Mouse (Mus musculus): ENCODE measurements around the gene Tmem207. TPM values are rescaled to one million over a fixed set of nuclear protein-coding genes. Genes with fewer than 3 reads are reported as not detected.

The Tmem207 gene
- polyA plus RNA-seq (2015; fragmentation: Nextera tagmentation; extraction: Ambion mirVana): not detected in 2 replicates

- ATAC-seq (ENCODE audit: low FRiP score, low TSS enrichment): no peak
- WGBS: 92% methylated on average over 4 of the region's 4 CpGs
Measured at GRCm38 (mm10) chr16:26526669-26527068, at the start of gene Tmem207. Gene Tmem207, minus strand, starts transcription at chr16:26526769.

GRCm38 (mm10) chr16:26574173-26574572 lies 47.6 kb upstream of the Tmem207 start:
- whole genome bisulfite sequencing: 86% methylated on average over 5 of the region's 5 CpGs

More at GRCm38 (mm10) chr16:26526669-26527068, at the start of gene Tmem207:
- Histone ChIP-seq H3K4me1 (replicated peaks; ENCODE audit: control insufficient read depth, insufficient read depth) (no peaks in the 10 kb centered on the region), H3K9me3 (ENCODE audit: control insufficient read depth, low read length) (no peaks in the 10 kb centered on the region), H3K27ac (replicated peaks) (no peak within 1 kb of the TSS), H3K36me3 (ENCODE audit: control insufficient read depth, insufficient read depth, low read length) (no peaks in the 10 kb centered on the region), H3K4me3 (ENCODE audit: low read depth, low read length) (no peak within 1 kb of the TSS), H3K4me2 (replicated peaks; ENCODE audit: low read depth) (no peak within 1 kb of the TSS), H3K9ac (ENCODE audit: low read length) (no peak within 1 kb of the TSS), H3K27me3 (ENCODE audit: control insufficient read depth, insufficient read depth, low read length) (no peaks in the 10 kb centered on the region)
- no peak for DNase-seq (ENCODE audit: low spot score)
- TF ChIP-seq EP300 (optimal IDR thresholded peaks at IDR 0.05): no peak

GRCm38 (mm10) chr16:26571836-26572235 lies 45.3 kb upstream of the Tmem207 start:
- no peak overlapping the region for H3K27ac ChIP-seq (replicated peaks)
- H3K9me3 ChIP-seq (ENCODE audit: control insufficient read depth, low read length): no peaks in the 10 kb centered on the region
- no peak overlapping the region for H3K4me3 ChIP-seq (ENCODE audit: low read depth, low read length)
- 68% methylated on average over 2 of the region's 2 CpGs for WGBS
- no peaks in the 10 kb centered on the region for H3K27me3 ChIP-seq (ENCODE audit: control insufficient read depth, insufficient read depth, low read length)
- TF ChIP-seq EP300 (optimal IDR thresholded peaks at IDR 0.05) (no peak), CTCF (IDR thresholded peaks at IDR 0.05; ENCODE audit: low read depth) (no peak)
- no peak for DNase-seq (ENCODE audit: low spot score)
- no peaks in the 10 kb centered on the region for H3K4me1 ChIP-seq (replicated peaks; ENCODE audit: control insufficient read depth, insufficient read depth)
- no peak overlapping the region for H3K9ac ChIP-seq (ENCODE audit: low read length)
- no peaks in the 10 kb centered on the region for H3K36me3 ChIP-seq (ENCODE audit: control insufficient read depth, insufficient read depth, low read length)
- ATAC-seq (ENCODE audit: low FRiP score, low TSS enrichment): no peak
- no peak overlapping the region for H3K4me2 ChIP-seq (replicated peaks; ENCODE audit: low read depth)

More at GRCm38 (mm10) chr16:26574173-26574572, 47.6 kb upstream of the Tmem207 start:
- Histone ChIP-seq H3K9me3 (ENCODE audit: control insufficient read depth, low read length) (no peaks in the 10 kb centered on the region), H3K27ac (replicated peaks) (no peak overlapping the region), H3K36me3 (ENCODE audit: control insufficient read depth, insufficient read depth, low read length) (no peaks in the 10 kb centered on the region), H3K4me2 (replicated peaks; ENCODE audit: low read depth) (no peak overlapping the region), H3K9ac (ENCODE audit: low read length) (no peak overlapping the region), H3K4me1 (replicated peaks; ENCODE audit: control insufficient read depth, insufficient read depth) (no peaks in the 10 kb centered on the region), H3K27me3 (ENCODE audit: control insufficient read depth, insufficient read depth, low read length) (no peaks in the 10 kb centered on the region), H3K4me3 (ENCODE audit: low read depth, low read length) (no peak overlapping the region)
- ATAC-seq (ENCODE audit: low FRiP score, low TSS enrichment): no peak
- no peak for TF ChIP-seq EP300 (optimal IDR thresholded peaks at IDR 0.05)
- TF ChIP-seq CTCF (IDR thresholded peaks at IDR 0.05; ENCODE audit: low read depth): no peak
- no peak for DNase-seq (ENCODE audit: low spot score)

- TF ChIP-seq CTCF (IDR thresholded peaks at IDR 0.05; ENCODE audit: low read depth) (no peak), EP300 (optimal IDR thresholded peaks at IDR 0.05) (no peak)
- Histone ChIP-seq H3K4me1 (replicated peaks; ENCODE audit: control insufficient read depth, insufficient read depth) (no peaks in the 10 kb centered on the region), H3K9me3 (ENCODE audit: control insufficient read depth, low read length) (no peaks in the 10 kb centered on the region), H3K36me3 (ENCODE audit: control insufficient read depth, insufficient read depth, low read length) (no peaks in the 10 kb centered on the region), H3K9ac (ENCODE audit: low read length) (no peak overlapping the region), H3K27me3 (ENCODE audit: control insufficient read depth, insufficient read depth, low read length) (no peaks in the 10 kb centered on the region), H3K27ac (replicated peaks) (no peak overlapping the region), H3K4me3 (ENCODE audit: low read depth, low read length) (no peak overlapping the region), H3K4me2 (replicated peaks; ENCODE audit: low read depth) (no peak overlapping the region)
- ATAC-seq (ENCODE audit: low FRiP score, low TSS enrichment) (no peak), DNase-seq (ENCODE audit: low spot score) (no peak)
Measured at GRCm38 (mm10) chr16:26569387-26569978, 42.9 kb upstream of the Tmem207 start.

GRCm38 (mm10) chr16:26562771-26563170 lies 36.2 kb upstream of the Tmem207 start:
- no peak for TF ChIP-seq CTCF (IDR thresholded peaks at IDR 0.05; ENCODE audit: low read depth)
- TF ChIP-seq EP300 (optimal IDR thresholded peaks at IDR 0.05): no peak
- Histone ChIP-seq H3K4me3 (ENCODE audit: low read depth, low read length) (no peak overlapping the region), H3K4me2 (replicated peaks; ENCODE audit: low read depth) (no peak overlapping the region), H3K9me3 (ENCODE audit: control insufficient read depth, low read length) (no peaks in the 10 kb centered on the region), H3K36me3 (ENCODE audit: control insufficient read depth, insufficient read depth, low read length) (no peaks in the 10 kb centered on the region), H3K27me3 (ENCODE audit: control insufficient read depth, insufficient read depth, low read length) (no peaks in the 10 kb centered on the region), H3K27ac (replicated peaks) (no peak overlapping the region), H3K9ac (ENCODE audit: low read length) (no peak overlapping the region), H3K4me1 (replicated peaks; ENCODE audit: control insufficient read depth, insufficient read depth) (no peaks in the 10 kb centered on the region)
- ATAC-seq (ENCODE audit: low FRiP score, low TSS enrichment) (no peak), DNase-seq (ENCODE audit: low spot score) (no peak)
- WGBS: 75% methylated on average over 2 of the region's 2 CpGs

GRCm38 (mm10) chr16:26561743-26562142 lies 35.2 kb upstream of the Tmem207 start:
- Histone ChIP-seq H3K9me3 (ENCODE audit: control insufficient read depth, low read length) (no peaks in the 10 kb centered on the region), H3K36me3 (ENCODE audit: control insufficient read depth, insufficient read depth, low read length) (no peaks in the 10 kb centered on the region), H3K4me2 (replicated peaks; ENCODE audit: low read depth) (no peak overlapping the region), H3K4me1 (replicated peaks; ENCODE audit: control insufficient read depth, insufficient read depth) (no peaks in the 10 kb centered on the region), H3K9ac (ENCODE audit: low read length) (no peak overlapping the region), H3K27ac (replicated peaks) (no peak overlapping the region), H3K27me3 (ENCODE audit: control insufficient read depth, insufficient read depth, low read length) (no peaks in the 10 kb centered on the region), H3K4me3 (ENCODE audit: low read depth, low read length) (no peak overlapping the region)
- ATAC-seq (ENCODE audit: low FRiP score, low TSS enrichment): no peak
- DNase-seq (ENCODE audit: low spot score): no peak
- TF ChIP-seq CTCF (IDR thresholded peaks at IDR 0.05; ENCODE audit: low read depth) (no peak), EP300 (optimal IDR thresholded peaks at IDR 0.05) (no peak)
- WGBS: 53% methylated on average over 2 of the region's 2 CpGs
